Mouse (Mus musculus): ENCODE measurements around the gene Pdia5. TPM values are rescaled to one million over a fixed set of nuclear protein-coding genes. Genes with fewer than 3 reads are reported as not detected.

The Pdia5 gene
- total and polyA plus RNA-seq, 3 experiments, result not detected

DNA sequence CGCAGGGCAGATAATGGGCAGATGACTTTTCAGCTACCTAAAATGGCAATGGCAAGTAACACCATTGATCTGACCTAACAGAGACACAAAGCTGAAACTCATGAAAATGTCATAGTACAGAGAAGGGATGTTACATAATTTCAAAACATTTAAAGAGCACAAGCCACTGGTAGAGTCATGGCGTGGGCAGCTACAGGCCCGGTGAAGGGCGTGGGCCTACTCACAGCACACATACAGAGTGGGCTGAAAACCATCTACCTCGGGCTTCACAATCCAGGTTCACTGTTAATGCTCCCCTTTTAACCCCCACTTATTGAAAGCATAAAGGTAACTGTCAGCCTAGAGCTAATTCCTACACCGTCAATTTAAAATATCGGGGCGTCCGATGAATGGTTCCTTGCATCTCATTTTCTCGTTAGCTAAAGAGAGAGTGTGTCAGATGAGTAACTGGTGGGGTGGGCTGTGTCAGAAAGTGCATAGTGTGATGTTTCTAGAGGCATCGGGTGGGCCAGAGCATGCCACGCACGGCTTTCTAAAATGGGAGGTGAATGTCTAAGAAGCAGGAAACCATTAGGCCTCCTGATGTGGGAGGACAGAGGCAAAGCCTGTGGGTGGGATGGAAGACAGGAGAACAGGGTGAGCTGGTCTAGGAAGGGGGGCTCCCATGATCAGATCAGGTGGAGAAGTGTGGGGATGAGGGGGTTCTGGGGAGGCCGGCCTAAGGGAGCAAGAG is 85.2 kb downstream of the Pdia5 start:
- H3K9ac ChIP-seq (ENCODE audit: insufficient read depth, low read depth), result no peak overlapping the region
- no peak for TF ChIP-seq POLR2A (IDR thresholded peaks at IDR 0.05; ENCODE audit: low read depth, low read length)
- TF ChIP-seq JUND (conservative IDR thresholded peaks at IDR 0.05; ENCODE audit: low read depth, low read length), result no peak
- no peak for TF ChIP-seq NELFE (IDR thresholded peaks at IDR 0.05; ENCODE audit: low read depth, low read length)
- no peak for TF ChIP-seq RCOR1 (conservative IDR thresholded peaks at IDR 0.05; ENCODE audit: low read depth, low read length)
- peaks cover 95% of the 10 kb centered on the region for H3K27me3 ChIP-seq (replicated peaks)
- in situ Hi-C loops (cut with MboI; ENCODE audit: low pct_ligation_motif_present, low pct_unique_long_range_greater_than_20kb, low sequenced_read_pairs), result no loop called here
- peaks cover 3% of the 10 kb centered on the region for H3K9me3 ChIP-seq (replicated peaks; ENCODE audit: low read length)
- H3K79me2 ChIP-seq (replicated peaks; ENCODE audit: control insufficient read depth, extremely low read depth, insufficient read depth, poor library complexity, severe bottlenecking), result no peaks in the 10 kb centered on the region
- H3K4me2 ChIP-seq (ENCODE audit: insufficient read depth, low read depth, poor library complexity, severe bottlenecking), result no peak overlapping the region
- no peak overlapping the region for H3K4me3 ChIP-seq (replicated peaks in 1 of 3; ENCODE audit: low read depth in 2 of 3, low read length in 2 of 3, poor library complexity in 1 of 3)
- dilution Hi-C loops (cut with MboI; ENCODE audit: extremely low pct_ligation_motif_present, extremely low pct_unique_long_range_greater_than_20kb, low sequenced_read_pairs), result no loop called here
- H3K27ac ChIP-seq (ENCODE audit: insufficient read depth, low read depth), result no peak overlapping the region
- no peaks in the 10 kb centered on the region for H3K36me3 ChIP-seq (replicated peaks in 1 of 2; ENCODE audit: control insufficient read depth in 1 of 2, insufficient read depth in 1 of 2, low read length in 1 of 2)
- no peaks in the 10 kb centered on the region; a peak in 1 of 4 replicates for H3K4me1 ChIP-seq (ENCODE audit: control insufficient read depth in 1 of 2, insufficient read depth in 2 of 2)
- no peak for DNase-seq (ENCODE audit: extremely low read depth)

DNA sequence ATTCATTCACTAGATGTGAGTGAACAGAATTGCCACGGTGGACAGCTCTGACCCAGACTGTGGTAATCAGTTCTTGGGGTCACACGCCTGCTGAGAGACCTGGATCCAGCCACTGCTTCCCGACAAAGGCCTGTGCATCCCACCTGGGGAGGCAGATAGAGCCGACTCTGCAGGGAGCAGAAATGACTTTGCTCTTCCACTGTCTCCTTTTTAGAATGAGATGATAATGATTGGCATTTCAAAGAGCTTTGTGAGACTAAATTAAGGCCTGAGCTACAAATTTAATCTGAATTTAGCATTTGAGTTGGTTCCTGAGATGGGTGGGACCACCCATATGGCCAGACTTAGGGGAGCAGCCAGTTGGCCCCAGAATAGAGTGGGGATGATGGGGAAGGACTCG is 85.8 kb downstream of the Pdia5 start:
- no peak for TF ChIP-seq ZNF384 (IDR thresholded peaks at IDR 0.05; ENCODE audit: low read depth, low read length)
- dilution Hi-C loops (cut with MboI; ENCODE audit: extremely low pct_ligation_motif_present, extremely low pct_unique_long_range_greater_than_20kb, low sequenced_read_pairs), result no loop called here
- in situ Hi-C loops (cut with MboI; ENCODE audit: low pct_ligation_motif_present, low pct_unique_long_range_greater_than_20kb, low sequenced_read_pairs), result no loop called here

DNA sequence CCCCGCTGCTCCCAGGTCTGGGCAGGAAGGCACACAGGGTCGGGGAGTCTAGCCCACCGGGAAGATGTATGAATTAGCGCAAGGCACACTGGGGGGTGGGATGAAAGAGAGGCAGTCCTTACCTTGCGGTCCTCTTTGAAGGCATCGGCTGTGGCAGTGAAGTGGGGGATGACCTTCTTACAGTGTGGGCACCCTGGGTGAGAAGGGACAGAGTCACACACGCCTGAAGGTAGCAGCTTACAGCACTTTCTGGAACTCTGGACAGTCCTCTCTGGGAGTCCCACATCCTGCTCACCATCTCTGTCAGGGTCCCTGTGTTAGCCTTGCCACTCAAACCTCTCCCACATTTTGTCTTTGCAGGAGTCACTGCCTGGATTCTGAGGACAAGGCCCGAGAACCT is 86.8 kb downstream of the Pdia5 start:
- dilution Hi-C loops (cut with MboI; ENCODE audit: extremely low pct_ligation_motif_present, extremely low pct_unique_long_range_greater_than_20kb, low sequenced_read_pairs) (no loop called here), in situ Hi-C loops (cut with MboI; ENCODE audit: low pct_ligation_motif_present, low pct_unique_long_range_greater_than_20kb, low sequenced_read_pairs) (no loop called here)
- Histone ChIP-seq H3K9me3 (replicated peaks; ENCODE audit: low read length) (peaks cover 3% of the 10 kb centered on the region), H3K27ac (ENCODE audit: insufficient read depth, low read depth) (no peak overlapping the region), H3K4me2 (ENCODE audit: insufficient read depth, low read depth, poor library complexity, severe bottlenecking) (no peak overlapping the region), H3K4me3 (replicated peaks in 1 of 3; ENCODE audit: low read depth in 2 of 3, low read length in 2 of 3, poor library complexity in 1 of 3) (no peak overlapping the region), H3K4me1 (ENCODE audit: control insufficient read depth in 1 of 2, insufficient read depth in 2 of 2) (no peaks in the 10 kb centered on the region; a peak in 1 of 4 replicates), H3K27me3 (replicated peaks) (peaks cover 94% of the 10 kb centered on the region), H3K79me2 (replicated peaks; ENCODE audit: control insufficient read depth, extremely low read depth, insufficient read depth, poor library complexity, severe bottlenecking) (no peaks in the 10 kb centered on the region), H3K36me3 (replicated peaks in 1 of 2; ENCODE audit: control insufficient read depth in 1 of 2, insufficient read depth in 1 of 2, low read length in 1 of 2) (no peaks in the 10 kb centered on the region), H3K9ac (ENCODE audit: insufficient read depth, low read depth) (no peak overlapping the region)
- DNase-seq (ENCODE audit: extremely low read depth), result no peak
- TF ChIP-seq MEF2A (IDR thresholded peaks at IDR 0.05; ENCODE audit: borderline replicate concordance, low read depth, low read length), result no peak
- TF ChIP-seq BHLHE40 (IDR thresholded peaks at IDR 0.05; ENCODE audit: low read depth, low read length), result no peak
- TF ChIP-seq TCF12 (IDR thresholded peaks at IDR 0.05; ENCODE audit: low read depth, low read length), result no peak
- no peak for TF ChIP-seq ZKSCAN1 (IDR thresholded peaks at IDR 0.05; ENCODE audit: borderline replicate concordance, low read depth, low read length)
- TF ChIP-seq MAZ (IDR thresholded peaks at IDR 0.05; ENCODE audit: low read depth, low read length), result no peak
- TF ChIP-seq JUN (IDR thresholded peaks at IDR 0.05; ENCODE audit: insufficient read depth, low read depth, low read length), result no peak
- TF ChIP-seq POLR2AphosphoS2 (IDR thresholded peaks at IDR 0.05; ENCODE audit: low read depth, low read length), result no peak
- TF ChIP-seq EP300 (IDR thresholded peaks at IDR 0.05; ENCODE audit: low read length), result no peak
- TF ChIP-seq NRF1 (IDR thresholded peaks at IDR 0.05; ENCODE audit: low read depth, low read length), result no peak
- TF ChIP-seq CHD1 (IDR thresholded peaks at IDR 0.05; ENCODE audit: low read depth, low read length), result no peak
- TF ChIP-seq E2F4 (IDR thresholded peaks at IDR 0.05; ENCODE audit: insufficient replicate concordance, low read depth, low read length), result no peak
- TF ChIP-seq IRF4 (IDR thresholded peaks at IDR 0.05; ENCODE audit: low read depth, low read length), result no peak
- no peak for TF ChIP-seq ZMIZ1 (IDR thresholded peaks at IDR 0.05; ENCODE audit: low read depth, low read length)

More for the DNA sequence above, 85.8 kb downstream of the Pdia5 start:
- Histone ChIP-seq H3K27ac (ENCODE audit: insufficient read depth, low read depth) (no peak overlapping the region), H3K27me3 (replicated peaks) (peaks cover 94% of the 10 kb centered on the region), H3K9ac (ENCODE audit: insufficient read depth, low read depth) (no peak overlapping the region), H3K36me3 (replicated peaks in 1 of 2; ENCODE audit: control insufficient read depth in 1 of 2, insufficient read depth in 1 of 2, low read length in 1 of 2) (no peaks in the 10 kb centered on the region), H3K4me2 (ENCODE audit: insufficient read depth, low read depth, poor library complexity, severe bottlenecking) (no peak overlapping the region), H3K4me3 (replicated peaks in 1 of 3; ENCODE audit: low read depth in 2 of 3, low read length in 2 of 3, poor library complexity in 1 of 3) (no peak overlapping the region), H3K9me3 (replicated peaks; ENCODE audit: low read length) (peaks cover 3% of the 10 kb centered on the region), H3K79me2 (replicated peaks; ENCODE audit: control insufficient read depth, extremely low read depth, insufficient read depth, poor library complexity, severe bottlenecking) (no peaks in the 10 kb centered on the region), H3K4me1 (ENCODE audit: control insufficient read depth in 1 of 2, insufficient read depth in 2 of 2) (no peaks in the 10 kb centered on the region; a peak in 1 of 4 replicates)
- DNase-seq (ENCODE audit: extremely low read depth), result no peak

Measured in CH12.LX (cell line).